Mouse (Mus musculus) myocyte (in vitro differentiated cells): ENCODE measurements around the gene Ralbp1. TPM values are rescaled to one million over a fixed set of nuclear protein-coding genes. Genes with fewer than 3 reads are reported as not detected.

Experiments
- H3K27me3 ChIP-seq: one replicate; pipeline ENCODE4 v1.6.1; 2011; ENCODE audit not compliant: control insufficient read depth, insufficient read depth, insufficient read length
- H3K36me3 ChIP-seq: one replicate; pipeline ENCODE4 v1.6.1; 2011; ENCODE audit not compliant: control insufficient read depth, insufficient read depth
- H3K4me2 ChIP-seq: one replicate; pipeline ENCODE4 v1.6.1; 2011; ENCODE audit warnings: low read depth, control low read depth
- H3K4me3 ChIP-seq: one replicate; pipeline ENCODE4 v1.5.1; 2011; ENCODE audit warnings: mild to moderate bottlenecking, control low read depth, moderate library complexity
- H3K79me2 ChIP-seq: one replicate; pipeline ENCODE4 v1.6.1; 2011; ENCODE audit not compliant: control insufficient read depth, insufficient read depth
- H3ac ChIP-seq: one replicate; pipeline ENCODE4 v1.6.1; 2011; ENCODE audit not compliant: control insufficient read depth, insufficient read length
- CEBPB ChIP-seq: IDR thresholded peaks from 2 replicates; pipeline ENCODE4 v1.6.1; 2011; ENCODE audit warnings: mild to moderate bottlenecking, moderate library complexity; ENCODE audit not compliant: poor library complexity, insufficient read depth, severe bottlenecking
- E2F4 ChIP-seq: IDR thresholded peaks from one replicate; pipeline ENCODE4 v1.6.1; 2011; ENCODE audit warnings: mild to moderate bottlenecking, control low read depth, moderate library complexity; ENCODE audit not compliant: insufficient read depth
- MAX ChIP-seq: IDR thresholded peaks from one replicate; pipeline ENCODE4 v1.6.1; 2011; ENCODE audit warnings: low read depth, mild to moderate bottlenecking, control low read depth
- MYOD1 ChIP-seq, 3 experiments: IDR thresholded peaks; one replicate each; pipeline ENCODE4 v1.6.1; 2011; ENCODE audit warnings: control low read depth in 2 of 3, low read depth in 2 of 3, mild to moderate bottlenecking in 2 of 3, moderate library complexity in 1 of 3; ENCODE audit not compliant: insufficient read length in 2 of 3, control insufficient read depth in 1 of 3
- MYOG ChIP-seq, 3 experiments: IDR thresholded peaks; one replicate each; pipeline ENCODE4 v1.6.1; 2011; ENCODE audit warnings: control low read depth in 2 of 3, low read depth in 2 of 3, mild to moderate bottlenecking in 2 of 3; ENCODE audit not compliant: insufficient read length in 2 of 3, control insufficient read depth in 1 of 3, insufficient read depth in 1 of 3
- POLR2A ChIP-seq: IDR thresholded peaks from one replicate; pipeline ENCODE4 v1.6.1; 2011; ENCODE audit warnings: low read depth, mild to moderate bottlenecking, control low read depth, moderate library complexity; ENCODE audit not compliant: insufficient read length
- POLR2AphosphoS2 ChIP-seq: IDR thresholded peaks from one replicate; pipeline ENCODE4 v1.6.1; 2011; ENCODE audit warnings: low read depth, control low read depth; ENCODE audit not compliant: insufficient read length
- REST ChIP-seq: IDR thresholded peaks from one replicate; pipeline ENCODE4 v1.6.1; 2011; ENCODE audit warnings: mild to moderate bottlenecking, control low read depth, moderate library complexity; ENCODE audit not compliant: insufficient read depth, insufficient read length
- SRF ChIP-seq: IDR thresholded peaks from one replicate; pipeline ENCODE4 v1.6.1; 2011; ENCODE audit warnings: low read depth; ENCODE audit not compliant: control insufficient read depth, insufficient read length
- TCF12 ChIP-seq: IDR thresholded peaks from one replicate; pipeline ENCODE4 v1.6.1; 2011; ENCODE audit warnings: mild to moderate bottlenecking, control low read depth; ENCODE audit not compliant: poor library complexity, insufficient read depth, severe bottlenecking
- TCF3 ChIP-seq: IDR thresholded peaks from one replicate; pipeline ENCODE4 v1.6.1; 2011; ENCODE audit warnings: low read depth, control low read depth; ENCODE audit not compliant: insufficient read length
- USF1 ChIP-seq: IDR thresholded peaks from one replicate; pipeline ENCODE4 v1.6.1; 2011; ENCODE audit warnings: low read depth, mild to moderate bottlenecking, control low read depth, moderate library complexity
- polyA plus RNA-seq: library from polyadenylated mRNA; unstranded; fragments of >200 nt; fragmentation: generic; extraction: Trizol; gene quantifications from one replicate; pipeline ENCODE4 v1.2.1, GENCODE M21; 2012; ENCODE audit warnings: missing spikeins

Gene Ralbp1
- polyA plus RNA-seq, 1 experiment, result 24.5 TPM

DNA sequence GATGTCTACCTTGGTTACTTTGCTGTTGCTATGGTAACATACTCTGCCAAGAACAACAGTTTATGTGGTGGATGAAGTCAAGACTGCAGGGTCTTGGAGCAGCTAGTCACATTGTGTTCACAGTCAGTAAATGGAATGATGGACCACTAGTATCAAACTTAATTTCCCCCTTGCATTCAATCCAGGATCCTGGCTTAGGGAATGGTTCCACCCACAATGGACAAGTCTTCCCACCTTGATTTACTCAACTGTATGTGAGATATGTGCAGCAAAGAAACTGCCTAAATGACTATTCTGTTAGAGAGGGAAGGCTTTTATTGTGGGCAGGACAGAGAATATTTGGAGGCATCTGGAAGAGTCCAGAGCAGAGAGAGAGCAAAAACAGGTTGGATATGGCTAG, 22.7 kb upstream of the Ralbp1 start:
- Histone ChIP-seq H3K4me3 (no peak overlapping the region), H3K27me3 (no peaks in the 10 kb centered on the region), H3K4me2 (no peak overlapping the region), H3ac (no peak overlapping the region), H3K79me2 (no peaks in the 10 kb centered on the region), H3K36me3 (no peaks in the 10 kb centered on the region)
- no peak for TF ChIP-seq SRF
- TF ChIP-seq POLR2A, result no peak
- no peak for TF ChIP-seq REST
- no peak for TF ChIP-seq USF1

DNA sequence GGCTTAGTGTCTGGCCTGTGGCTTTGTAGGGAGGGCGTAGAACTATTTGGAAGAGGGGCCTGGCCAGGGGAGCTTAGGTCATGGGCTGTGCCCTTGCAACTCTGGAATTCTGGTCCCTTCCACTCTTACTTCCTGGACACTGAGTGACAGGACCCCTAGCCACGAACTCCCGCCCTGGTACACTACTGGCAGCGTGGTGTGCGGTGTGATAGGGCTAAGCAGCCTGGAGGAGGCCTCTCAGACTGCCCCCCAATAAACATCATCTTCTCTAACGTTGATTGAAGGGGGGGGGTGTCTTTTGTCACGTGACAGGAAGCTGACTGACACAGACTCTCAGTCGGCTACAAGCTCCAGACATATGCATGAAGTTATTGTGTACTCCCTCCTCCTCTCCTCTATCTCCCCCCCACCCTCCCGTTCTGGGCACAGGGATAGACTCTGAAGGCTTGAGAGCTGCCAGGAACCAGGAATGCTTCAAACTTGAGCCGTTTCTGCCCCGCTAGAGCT, 21.4 kb upstream of the Ralbp1 start:
- H3ac ChIP-seq, result no peak overlapping the region
- H3K27me3 ChIP-seq, result no peaks in the 10 kb centered on the region
- H3K4me2 ChIP-seq, result no peak overlapping the region
- no peaks in the 10 kb centered on the region for H3K36me3 ChIP-seq
- H3K79me2 ChIP-seq, result no peaks in the 10 kb centered on the region
- no peak overlapping the region for H3K4me3 ChIP-seq
- TF ChIP-seq USF1, result no peak
- TF ChIP-seq POLR2AphosphoS2, result no peak
- TF ChIP-seq SRF, result no peak
- TF ChIP-seq POLR2A, result no peak
- TF ChIP-seq TCF12, result no peak
- no peak for TF ChIP-seq REST
- TF ChIP-seq TCF3, result no peak
- no peak for TF ChIP-seq MYOD1 (IDR thresholded peaks at IDR 0.05; ENCODE audit: control insufficient read depth in 1 of 3, insufficient read length in 2 of 3, low read depth in 2 of 3)
- no peak for TF ChIP-seq E2F4
- TF ChIP-seq MYOG (IDR thresholded peaks at IDR 0.05; ENCODE audit: control insufficient read depth in 1 of 3, insufficient read depth in 1 of 3, insufficient read length in 2 of 3, low read depth in 2 of 3), result no peak
- TF ChIP-seq MAX, result no peak
- TF ChIP-seq CEBPB, result no peak

DNA sequence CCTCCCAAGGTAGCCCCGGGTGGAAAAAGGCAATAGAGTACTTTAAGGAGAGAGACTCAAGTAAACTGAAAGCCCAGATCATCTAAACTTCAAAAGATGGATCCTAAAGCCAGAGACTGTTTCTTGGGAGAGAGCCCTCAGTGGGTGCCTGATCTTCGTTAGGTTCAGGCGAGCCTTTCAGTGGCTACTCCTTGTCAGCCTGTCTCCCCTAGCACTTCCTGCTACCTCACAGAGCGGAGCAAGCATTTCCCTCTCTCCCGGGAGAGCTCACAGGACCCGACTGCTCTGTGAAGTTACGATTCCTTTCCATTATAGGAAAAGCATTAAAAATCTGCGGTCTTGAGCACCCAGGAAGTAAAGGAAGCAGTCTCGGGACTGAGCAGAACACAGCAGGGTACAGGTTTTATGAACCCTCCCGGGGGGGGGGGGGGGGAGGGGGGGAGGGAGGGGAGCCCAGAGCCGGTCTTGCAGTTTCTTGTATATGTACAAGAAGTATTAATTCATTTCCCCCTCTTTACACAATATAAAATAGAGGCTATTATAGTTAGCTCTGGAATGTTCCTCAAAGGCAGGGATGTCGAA, 20.8 kb upstream of the Ralbp1 start:
- Histone ChIP-seq H3K4me2 (no peak overlapping the region), H3K36me3 (no peaks in the 10 kb centered on the region), H3K79me2 (no peaks in the 10 kb centered on the region), H3K27me3 (no peaks in the 10 kb centered on the region), H3K4me3 (no peak overlapping the region), H3ac (no peak overlapping the region)
- no peak for TF ChIP-seq MAX
- no peak for TF ChIP-seq POLR2A
- no peak for TF ChIP-seq MYOD1 (IDR thresholded peaks at IDR 0.05; ENCODE audit: control insufficient read depth in 1 of 3, insufficient read length in 2 of 3, low read depth in 2 of 3)
- TF ChIP-seq SRF, result no peak
- no peak for TF ChIP-seq REST
- TF ChIP-seq E2F4, result no peak
- no peak for TF ChIP-seq TCF3
- TF ChIP-seq POLR2AphosphoS2, result no peak
- no peak for TF ChIP-seq USF1
- no peak for TF ChIP-seq MYOG (IDR thresholded peaks at IDR 0.05; ENCODE audit: control insufficient read depth in 1 of 3, insufficient read depth in 1 of 3, insufficient read length in 2 of 3, low read depth in 2 of 3)
- TF ChIP-seq TCF12, result no peak
- TF ChIP-seq CEBPB, result no peak

DNA sequence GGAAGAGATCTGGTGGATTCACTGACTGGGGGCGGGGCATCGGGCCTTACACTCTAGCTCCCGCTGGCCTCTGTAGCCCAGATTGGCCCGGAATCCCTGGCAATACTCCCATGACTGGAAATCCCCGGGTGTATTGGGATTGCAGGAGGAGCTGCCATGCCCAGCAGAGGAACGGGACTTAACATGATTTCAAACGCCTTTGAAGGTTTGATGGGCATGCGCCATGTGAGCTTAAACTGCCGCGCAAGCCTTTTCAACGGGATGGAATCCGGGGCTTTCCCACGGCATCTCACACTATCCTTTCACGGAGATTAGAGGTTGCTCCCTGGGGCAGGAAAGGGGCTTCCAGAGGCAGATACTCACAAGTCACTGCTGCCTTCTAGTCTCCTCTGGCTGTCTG, 19.6 kb upstream of the Ralbp1 start:
- no peaks in the 10 kb centered on the region for H3K27me3 ChIP-seq
- H3K36me3 ChIP-seq, result no peaks in the 10 kb centered on the region
- H3K4me2 ChIP-seq, result no peak overlapping the region
- H3K79me2 ChIP-seq, result no peaks in the 10 kb centered on the region
- TF ChIP-seq MYOD1 (IDR thresholded peaks at IDR 0.05; ENCODE audit: control insufficient read depth in 1 of 3, insufficient read length in 2 of 3, low read depth in 2 of 3), result no peak
- TF ChIP-seq E2F4, result no peak
- TF ChIP-seq TCF12, result no peak
- TF ChIP-seq POLR2A, result no peak
- no peak for TF ChIP-seq POLR2AphosphoS2
- no peak for TF ChIP-seq REST
- no peak for TF ChIP-seq SRF
- no peak for TF ChIP-seq TCF3
- no peak for TF ChIP-seq USF1
- no peak for TF ChIP-seq MYOG (IDR thresholded peaks at IDR 0.05; ENCODE audit: control insufficient read depth in 1 of 3, insufficient read depth in 1 of 3, insufficient read length in 2 of 3, low read depth in 2 of 3)
- no peak for TF ChIP-seq MAX
- H3ac ChIP-seq, result no peak overlapping the region
- no peak overlapping the region for H3K4me3 ChIP-seq

DNA sequence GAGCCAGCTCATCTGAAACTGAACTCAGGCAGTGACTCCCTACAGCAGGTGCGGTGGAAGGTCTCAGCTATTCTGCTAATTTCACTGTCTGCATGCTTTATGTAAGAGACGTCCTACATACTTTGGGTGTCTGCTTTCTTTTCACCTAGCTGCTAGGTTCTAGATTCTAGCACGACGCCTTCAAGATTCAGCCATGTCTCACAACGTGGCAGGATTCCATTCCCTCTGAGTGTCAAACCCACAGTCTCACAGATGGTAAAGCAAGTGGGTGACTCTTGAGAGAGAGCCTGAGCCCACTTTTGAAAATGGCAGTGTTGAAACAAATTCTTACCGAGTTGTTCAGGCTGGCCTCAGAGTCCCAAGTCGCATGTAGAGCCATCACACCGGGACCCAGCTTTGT, 18.2 kb upstream of the Ralbp1 start:
- H3ac ChIP-seq, result no peak overlapping the region
- no peak overlapping the region for H3K4me3 ChIP-seq
- no peaks in the 10 kb centered on the region for H3K79me2 ChIP-seq
- no peak overlapping the region for H3K4me2 ChIP-seq
- TF ChIP-seq POLR2A (no peak), MYOD1 (IDR thresholded peaks at IDR 0.05; ENCODE audit: control insufficient read depth in 1 of 3, insufficient read length in 2 of 3, low read depth in 2 of 3) (no peak), TCF12 (no peak), E2F4 (no peak), TCF3 (no peak), POLR2AphosphoS2 (no peak), CEBPB (no peak), MYOG (IDR thresholded peaks at IDR 0.05; ENCODE audit: control insufficient read depth in 1 of 3, insufficient read depth in 1 of 3, insufficient read length in 2 of 3, low read depth in 2 of 3) (no peak), SRF (no peak), MAX (no peak), USF1 (no peak), REST (no peak)
- H3K36me3 ChIP-seq, result no peaks in the 10 kb centered on the region
- no peaks in the 10 kb centered on the region for H3K27me3 ChIP-seq
